Mouse (Mus musculus) layer of hippocampus, adult 11-12 months (tissue): ENCODE measurements around the gene Rasal2.

ENCODE experiments used
- DNase-seq: peaks from one replicate; pipeline ENCODE4 v3.0.0; 2022; ENCODE audit warnings: low spot score

Rasal2 gene

DNA sequence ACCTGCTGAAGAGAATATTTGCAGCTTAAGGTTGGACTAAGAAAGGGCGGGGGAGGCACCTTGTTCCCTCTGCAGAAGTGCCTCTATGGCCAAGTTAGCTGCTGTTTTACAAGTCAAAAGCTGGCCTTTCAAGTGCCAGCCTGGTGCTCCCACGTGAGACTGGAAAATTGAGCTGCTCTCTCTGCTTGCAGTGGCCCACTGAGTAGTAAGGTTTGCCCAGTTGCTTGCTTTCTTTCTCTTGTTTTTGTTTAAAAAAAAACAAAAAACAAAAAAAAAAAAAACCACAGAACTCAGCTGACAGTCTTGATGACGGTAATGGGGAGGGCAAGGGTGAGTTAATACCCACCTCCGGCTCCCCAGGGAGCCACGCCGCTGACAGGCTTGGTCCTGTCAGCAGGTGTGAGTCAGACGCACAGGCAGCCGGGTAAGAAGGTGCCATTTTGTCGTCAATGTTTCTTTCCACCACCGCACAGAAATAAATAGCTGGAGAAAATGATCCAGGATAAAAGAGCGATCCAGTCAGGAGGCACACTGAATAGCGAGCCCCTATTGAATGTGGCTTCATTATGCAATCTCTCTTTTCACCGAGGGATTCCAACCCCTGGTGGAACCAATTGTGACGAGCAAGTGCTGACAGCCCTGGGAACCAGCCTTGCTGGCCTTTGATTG lies 27.7 kb upstream of the Rasal2 start:
- DNase-seq, result no peak

- DNase-seq, result no peak
Observed at GRCm38 (mm10) chr1:157439101-157439500, 26.7 kb upstream of the Rasal2 start.

GRCm38 (mm10) chr1:157438290-157438689 lies 25.9 kb upstream of the Rasal2 start:
- DNase-seq, result no peak

- DNase-seq, result no peak
Observed at GRCm38 (mm10) chr1:157435926-157436325, 23.5 kb upstream of the Rasal2 start.

DNA sequence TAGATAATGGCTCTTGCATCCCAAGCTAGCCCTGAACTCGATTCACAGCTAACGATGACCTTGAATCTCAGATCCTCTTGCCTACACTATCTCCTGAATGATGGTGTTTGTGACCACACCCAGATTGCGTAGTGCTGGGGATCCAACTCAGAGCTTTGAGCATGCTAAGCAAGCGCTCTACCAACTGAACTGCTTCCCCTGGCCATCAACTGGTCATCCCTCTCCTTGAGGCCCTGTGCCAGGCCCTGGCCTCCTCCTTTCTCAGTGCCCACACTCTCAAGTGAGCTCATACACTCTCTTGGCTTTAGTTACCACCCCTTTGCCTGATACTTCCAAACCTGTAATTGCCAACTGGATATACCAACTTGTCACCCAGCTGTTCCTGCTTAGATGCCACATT lies 22.0 kb upstream of the Rasal2 start:
- DNase-seq, result no peak

DNA sequence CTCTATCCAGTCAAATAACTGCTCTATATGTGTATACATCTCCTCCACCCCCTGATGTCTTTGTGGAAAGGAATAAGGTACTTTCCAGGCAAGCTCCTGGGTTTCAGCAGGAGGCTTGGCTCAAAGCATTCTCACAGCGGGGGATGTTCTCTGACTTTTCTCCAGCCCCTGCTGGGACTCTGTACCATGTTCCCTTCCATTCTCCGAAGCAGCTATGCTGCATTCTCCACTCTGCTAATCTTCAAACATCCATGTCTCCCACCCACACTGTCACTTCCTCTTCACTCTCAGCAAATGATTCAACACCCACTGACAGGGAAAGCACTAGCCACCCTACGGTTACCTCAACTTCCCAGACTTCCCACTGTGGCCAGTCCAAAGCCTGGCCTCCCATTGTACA lies 20.9 kb upstream of the Rasal2 start:
- DNase-seq, result no peak

GRCm38 (mm10) chr1:157428366-157428765 lies 16.0 kb upstream of the Rasal2 start:
- no peak for DNase-seq

DNA sequence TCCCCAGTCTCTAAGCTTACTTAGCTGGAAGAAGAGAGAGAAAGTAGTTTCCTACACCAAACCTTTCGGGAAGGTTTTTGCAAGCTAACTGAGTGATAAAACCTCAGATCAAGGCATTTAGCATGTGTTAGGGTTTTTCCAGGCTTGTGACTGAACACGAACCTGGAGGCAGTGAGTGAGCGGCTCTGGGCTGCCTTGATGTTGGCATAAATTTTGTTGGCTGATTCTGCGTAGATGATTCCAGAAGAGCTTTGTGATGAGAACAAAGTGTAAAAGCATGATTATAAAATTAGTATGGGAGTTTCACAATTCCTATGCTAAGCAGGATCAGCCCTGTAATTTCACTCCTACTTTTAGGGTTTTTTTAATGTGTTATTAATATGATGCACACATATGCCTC lies 15.2 kb upstream of the Rasal2 start:
- no peak for DNase-seq

- DNase-seq, result no peak
Observed at GRCm38 (mm10) chr1:157426933-157427332, 14.5 kb upstream of the Rasal2 start.

- no peak for DNase-seq
Observed at GRCm38 (mm10) chr1:157425741-157426427, 13.5 kb upstream of the Rasal2 start.

DNA sequence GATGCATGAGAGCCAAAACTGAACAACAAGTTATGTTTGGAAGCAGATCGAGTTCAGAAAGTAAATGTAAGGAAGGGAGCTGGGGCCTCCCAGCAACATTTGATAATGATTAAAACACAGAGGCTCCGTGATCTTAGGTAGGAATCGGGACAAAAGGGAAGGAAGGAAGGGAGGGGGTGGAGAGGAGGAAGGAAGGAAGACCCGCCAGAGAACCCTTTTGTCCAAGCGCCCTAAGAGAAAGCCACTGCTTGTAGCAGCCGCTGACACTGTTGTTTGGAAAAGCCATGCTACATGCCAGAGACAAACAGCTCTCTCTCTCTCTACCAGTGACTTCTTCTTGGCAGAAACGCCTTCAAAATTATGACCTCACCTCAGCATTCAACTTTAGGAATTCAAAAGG lies 5.5 kb upstream of the Rasal2 start:
- DNase-seq, result no peak

DNA sequence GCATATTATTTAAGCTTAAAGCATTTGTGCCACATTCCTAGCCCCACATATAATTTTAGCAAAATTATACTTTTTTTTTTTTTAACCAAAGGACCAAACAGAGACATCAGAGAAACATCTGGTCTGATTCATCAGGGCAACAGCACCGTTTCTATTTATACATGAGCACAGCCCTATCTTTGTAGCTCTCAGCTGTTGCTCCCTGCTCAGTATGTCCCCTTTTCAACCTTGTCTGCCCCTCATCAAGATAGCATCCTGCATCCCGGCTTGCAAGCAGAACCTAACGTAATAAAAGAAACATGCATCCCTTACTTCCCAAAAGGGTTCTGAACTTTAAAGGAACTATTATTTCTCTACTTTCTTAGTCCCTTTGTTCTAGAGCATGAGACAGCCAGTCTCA lies 5.0 kb upstream of the Rasal2 start:
- no peak for DNase-seq

DNA sequence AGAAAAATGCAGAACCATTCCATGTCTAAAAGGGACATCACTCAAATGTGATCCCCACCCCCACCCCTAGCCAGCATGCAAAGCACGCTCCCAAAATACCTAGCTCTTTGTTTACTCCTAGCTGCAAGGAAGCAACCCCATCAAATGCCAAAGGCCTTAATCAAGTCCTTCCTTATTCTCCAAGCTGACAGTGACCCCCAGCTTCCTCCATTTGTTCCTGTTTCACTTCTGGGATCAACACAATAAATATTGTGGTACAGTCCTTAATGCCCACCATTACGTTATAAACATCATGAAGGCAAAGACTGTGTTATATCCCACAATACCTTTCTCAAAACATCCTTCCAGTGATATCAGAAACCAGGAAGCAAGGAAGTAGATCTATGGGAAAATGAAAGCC lies 4.2 kb upstream of the Rasal2 start:
- DNase-seq, result no peak

DNA sequence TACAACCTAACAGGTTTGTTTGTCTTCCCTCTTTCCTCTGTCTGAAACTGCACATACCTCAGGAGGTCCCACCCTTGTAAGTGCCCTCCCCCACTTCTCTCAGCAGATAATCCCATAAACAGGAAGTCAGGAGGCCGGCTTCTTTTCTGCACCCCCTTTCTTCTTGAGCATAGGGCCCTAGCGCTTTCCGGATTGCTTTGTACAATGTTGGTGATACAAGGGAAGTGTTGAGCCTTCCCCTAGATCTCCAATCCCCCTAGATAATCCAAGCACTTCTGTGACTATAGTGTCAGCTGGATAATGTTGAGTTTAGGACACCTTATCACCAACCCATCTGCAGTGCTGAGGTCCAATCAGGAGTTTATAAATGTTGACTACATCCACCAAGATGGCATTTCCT lies 3.4 kb upstream of the Rasal2 start:
- DNase-seq, result no peak

DNA sequence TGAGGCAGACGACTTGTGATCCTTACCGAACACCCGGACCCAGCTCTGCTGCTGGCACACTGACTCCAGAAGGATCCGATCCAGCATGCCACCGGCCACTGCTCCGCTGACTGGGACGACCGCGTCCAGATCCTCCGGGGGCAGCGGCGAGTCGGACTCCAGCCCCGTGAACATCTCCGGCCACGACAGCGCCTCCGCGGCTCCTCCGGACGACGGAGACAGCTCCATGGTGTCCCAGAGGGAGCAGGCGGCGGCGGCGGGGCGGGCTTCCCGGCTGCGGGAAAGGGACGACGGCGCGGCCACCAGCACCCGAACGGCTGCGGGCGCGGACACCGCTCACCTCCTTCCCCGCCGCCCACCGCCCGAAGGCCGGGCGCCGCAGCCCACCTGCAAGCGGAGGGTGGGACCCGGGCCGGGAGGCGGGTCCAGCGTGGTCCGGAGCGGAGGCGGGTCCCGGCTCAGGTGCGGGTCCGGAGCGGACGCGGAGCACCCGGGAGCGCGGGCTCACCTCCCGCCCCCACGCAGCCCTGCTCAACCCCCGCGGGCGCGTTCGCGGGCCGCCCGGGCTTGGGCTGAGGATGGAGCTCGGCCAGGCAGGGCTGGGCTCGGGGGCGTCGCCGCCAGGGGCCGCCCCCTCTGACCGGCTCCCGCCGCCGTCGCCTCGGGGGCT lies 549 bp downstream of the Rasal2 start:
- DNase-seq, result peak; percentile 58

DNA sequence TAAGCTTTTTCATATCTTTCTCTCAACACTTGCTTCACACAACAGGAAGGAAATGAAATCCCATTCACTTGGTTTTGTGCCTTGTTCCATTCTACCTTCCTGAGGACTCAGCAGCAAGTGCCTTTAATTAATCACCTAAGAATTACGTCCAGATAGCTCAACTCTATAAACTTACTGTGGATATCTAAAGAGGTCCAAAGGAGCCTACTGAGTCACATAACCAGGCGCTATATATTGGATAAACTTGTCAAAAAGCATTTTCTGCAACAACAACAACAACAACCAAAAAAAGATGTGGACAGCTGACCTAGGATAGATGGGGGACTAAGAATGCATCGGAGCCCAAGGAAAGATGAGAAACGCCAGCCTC lies 1.1 kb downstream of the Rasal2 start:
- no peak for DNase-seq

- no peak for DNase-seq
Observed at GRCm38 (mm10) chr1:157410937-157411336, 1.5 kb downstream of the Rasal2 start.

GRCm38 (mm10) chr1:157409648-157410047 lies 2.7 kb downstream of the Rasal2 start:
- no peak for DNase-seq

GRCm38 (mm10) chr1:157388027-157388426 lies 24.4 kb downstream of the Rasal2 start:
- no peak for DNase-seq

GRCm38 (mm10) chr1:157380694-157381093 lies 31.7 kb downstream of the Rasal2 start:
- no peak for DNase-seq

GRCm38 (mm10) chr1:157370397-157370796 lies 42.0 kb downstream of the Rasal2 start:
- no peak for DNase-seq

DNA sequence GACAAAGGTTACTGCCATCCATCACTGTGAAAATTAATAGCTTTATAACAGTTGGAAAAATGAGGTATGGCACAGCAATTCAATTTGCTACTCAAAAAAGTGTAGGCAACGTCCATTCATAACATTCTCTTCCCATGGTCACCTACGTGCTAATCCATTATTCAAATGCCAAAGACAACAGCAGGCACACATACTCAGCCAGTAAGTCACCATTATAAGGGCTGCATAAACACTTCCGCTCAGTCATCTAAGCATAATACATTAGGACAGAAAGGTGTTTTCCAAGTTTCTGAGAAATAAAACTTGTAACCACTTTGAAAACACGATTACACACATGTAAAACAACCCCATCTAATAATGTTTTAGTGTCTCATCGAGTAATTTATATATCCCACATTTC lies 44.1 kb downstream of the Rasal2 start:
- no peak for DNase-seq

DNA sequence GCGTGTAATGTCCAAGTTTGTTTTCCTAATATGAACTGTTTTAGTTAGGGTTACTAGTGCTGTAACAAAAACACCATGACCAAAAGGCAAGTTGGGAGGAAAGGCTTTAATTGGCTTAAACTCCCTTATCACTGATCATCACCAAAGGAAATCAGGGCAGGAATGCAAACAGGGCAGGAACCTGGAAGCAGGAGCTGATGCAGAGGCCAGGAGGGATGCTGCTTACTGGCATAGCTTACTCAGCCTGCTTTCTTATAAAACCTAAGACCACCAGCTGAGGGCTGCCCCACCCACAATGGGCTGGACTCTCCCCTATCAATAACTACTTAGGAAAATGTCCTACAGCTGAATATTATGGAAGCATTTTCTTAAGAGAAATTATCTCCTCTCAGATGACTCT lies 65.7 kb downstream of the Rasal2 start:
- no peak for DNase-seq

DNA sequence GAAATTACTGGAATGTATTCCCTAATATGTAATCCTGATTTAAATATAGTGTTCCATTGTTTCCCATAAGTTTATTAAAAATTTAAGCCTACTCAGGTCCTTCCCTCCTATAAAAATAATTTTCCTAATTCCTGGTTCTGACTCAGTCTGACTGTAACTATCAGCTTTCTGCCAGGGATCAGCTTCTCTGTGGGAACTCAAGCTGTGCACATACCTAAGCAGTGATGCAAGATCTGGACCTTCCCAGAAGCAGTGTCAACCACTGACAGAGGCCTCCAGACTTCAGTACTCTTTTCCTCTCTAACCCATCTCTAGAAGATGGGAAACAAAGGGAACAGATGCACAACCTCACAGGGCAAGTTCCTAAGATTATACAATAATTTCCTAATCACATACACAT lies 68.9 kb downstream of the Rasal2 start:
- DNase-seq, result no peak
